ENCODE assay signal across 8 mouse cellular contexts in genomic region chr17:72813419-72814315, GRCm38 (mm10). TPM values are rescaled to one million over a fixed set of nuclear protein-coding genes. Genes with fewer than 3 reads are reported as not detected.
A peak's percentile ranks its signal among the peaks of the same experiment; 100 is the strongest.
DNase-seq lines count a peak whose midpoint lies in the region; ATAC-seq and TF ChIP-seq lines count a peak whose summit lies in the region.

No protein-coding gene starts in this region.

- no peak overlapping the region for H3K4me3 ChIP-seq in forebrain, postnatal 0 days (ENCODE audit: low read depth, low read length)
- no peak overlapping the region for H3K4me3 ChIP-seq in liver, embryonic 11.5 days (ENCODE audit: low read depth, low read length)
- H3K4me3 ChIP-seq in neural tube, embryonic 12.5 days, result no peak overlapping the region

- H3K4me1 ChIP-seq in forebrain, postnatal 0 days (ENCODE audit: insufficient read depth), result no peaks in the 10 kb centered on the region
- no peaks in the 10 kb centered on the region for H3K4me1 ChIP-seq in liver, embryonic 11.5 days (replicated peaks; ENCODE audit: control insufficient read depth, insufficient read depth, low read length)
- no peaks in the 10 kb centered on the region for H3K4me1 ChIP-seq in neural tube, embryonic 12.5 days

- WGBS in forebrain, postnatal 0 days, result 13% methylated on average over 12 of the region's 12 CpGs
- 16% methylated on average over 12 of the region's 12 CpGs for WGBS in liver, embryonic 11.5 days
- 17% methylated on average over 12 of the region's 12 CpGs for WGBS in neural tube, embryonic 12.5 days

- DNase-seq in 3T3-L1 (ENCODE audit: low read depth, low spot score) (peak; percentile 76), ES-CJ7 (ENCODE audit: low read depth, low spot score) (peak; percentile 71)
- DNase-seq in cerebellum, adult 8-10 months, result peak; percentile 51
- peak; percentile 83 for DNase-seq in forebrain, postnatal 0 days
- peak; percentile 22 to 66 for DNase-seq in kidney, adult 8-10 months
- DNase-seq in liver, embryonic 11.5 days (ENCODE audit: low spot score), result peak; percentile 51
- peak; percentile 72 for DNase-seq in thymus, postnatal 25 days

- H3K36me3 ChIP-seq in forebrain, postnatal 0 days (ENCODE audit: insufficient read depth), result no peaks in the 10 kb centered on the region
- no peaks in the 10 kb centered on the region for H3K36me3 ChIP-seq in liver, embryonic 11.5 days (ENCODE audit: control insufficient read depth, insufficient read depth, low read length)
- H3K36me3 ChIP-seq in neural tube, embryonic 12.5 days, result no peaks in the 10 kb centered on the region

- H3K27ac ChIP-seq in forebrain, postnatal 0 days (ENCODE audit: low read depth, low read length), result no peak overlapping the region
- H3K27ac ChIP-seq in liver, embryonic 11.5 days (ENCODE audit: low read depth, low read length), result no peak overlapping the region
- H3K27ac ChIP-seq in neural tube, embryonic 12.5 days, result no peak overlapping the region

- H3K4me2 ChIP-seq in forebrain, postnatal 0 days (ENCODE audit: low read depth), result no peak overlapping the region
- H3K4me2 ChIP-seq in liver, embryonic 11.5 days, result no peak overlapping the region
- H3K4me2 ChIP-seq in neural tube, embryonic 12.5 days (replicated peaks), result peak overlapping the region; percentile 16; the same call in 1 of the 2 replicates

- no peaks in the 10 kb centered on the region for H3K9me3 ChIP-seq in forebrain, postnatal 0 days (ENCODE audit: low read length)
- no peaks in the 10 kb centered on the region for H3K9me3 ChIP-seq in liver, embryonic 11.5 days (ENCODE audit: control insufficient read depth, low read length)
- no peaks in the 10 kb centered on the region for H3K9me3 ChIP-seq in neural tube, embryonic 12.5 days

- peak; percentile 90 for ATAC-seq in forebrain, postnatal 0 days
- ATAC-seq in liver, embryonic 11.5 days (replicated peaks; ENCODE audit: low FRiP score), result no peak
- 0 out of 2 replicates have a peak, but pooled peaks have one; percentile 37 for ATAC-seq in neural tube, embryonic 12.5 days (ENCODE audit: low FRiP score, low read depth)

- TF ChIP-seq CTCF in forebrain, postnatal 0 days (IDR thresholded peaks at IDR 0.05; ENCODE audit: low read depth), result peak; percentile 95

- no peaks in the 10 kb centered on the region for H3K27me3 ChIP-seq in forebrain, postnatal 0 days (ENCODE audit: insufficient read depth, low read length)
- no peaks in the 10 kb centered on the region for H3K27me3 ChIP-seq in liver, embryonic 11.5 days (replicated peaks; ENCODE audit: control insufficient read depth, insufficient read depth, low read length)
- no peaks in the 10 kb centered on the region for H3K27me3 ChIP-seq in neural tube, embryonic 12.5 days (replicated peaks)

- H3K9ac ChIP-seq in forebrain, postnatal 0 days, result no peak overlapping the region
- no peak overlapping the region for H3K9ac ChIP-seq in liver, embryonic 11.5 days (ENCODE audit: low read depth, low read length)
- H3K9ac ChIP-seq in neural tube, embryonic 12.5 days, result no peak overlapping the region

RNA-seq across cellular contexts. Expression of gene Ypel5, which starts 22.6 kb away (rescaled TPM):
- 73.5 and 77.5 TPM in 2 replicates for total RNA-seq in forebrain, postnatal 0 days (2014; rRNA removed)
- polyA plus RNA-seq in forebrain, postnatal 0 days (2015; fragmentation: Nextera tagmentation; extraction: Ambion mirVana), result 124 and 128 TPM in 2 replicates
- 29.1 and 30.3 TPM in 2 replicates for polyA plus RNA-seq in liver, embryonic 11.5 days (2014; fragmentation: Nextera tagmentation; extraction: Ambion mirVana)
- 82.7 and 87.7 TPM in 2 replicates for polyA plus RNA-seq in neural tube, embryonic 12.5 days (2016; fragmentation: Nextera tagmentation; extraction: Ambion mirVana)
